Mouse (Mus musculus) cortical plate, adult 2 months (tissue): Measurements from ENCODE around the gene Rai14. TPM values are rescaled to one million over a fixed set of nuclear protein-coding genes. Genes with fewer than 3 reads are reported as not detected.

ENCODE experiments used
- H3K27ac ChIP-seq: fragments of 200-500 bp; 2 replicates; pipeline ENCODE4 v1.5.1; 2012; ENCODE audit warnings: low read length, control low read depth, inconsistent platforms; ENCODE audit not compliant: insufficient read depth
- H3K4me1 ChIP-seq: fragments of 200-500 bp; 2 replicates; pipeline ENCODE4 v1.6.1; 2011; ENCODE audit warnings: low read length; ENCODE audit not compliant: control insufficient read depth, insufficient read depth
- H3K4me3 ChIP-seq: fragments of 200-500 bp; 2 replicates; pipeline ENCODE4 v1.5.1; 2011; ENCODE audit warnings: mild to moderate bottlenecking, low read length, control low read depth; ENCODE audit not compliant: insufficient read depth
- CTCF ChIP-seq: fragments of 200-500 bp; IDR thresholded peaks from 2 replicates; pipeline ENCODE4 v1.5.1; 2011; ENCODE audit warnings: mild to moderate bottlenecking, control low read depth, low read length; ENCODE audit not compliant: insufficient read depth; ENCODE audit errors: extremely low read depth
- POLR2A ChIP-seq: fragments of 200-500 bp; IDR thresholded peaks from 2 replicates; pipeline ENCODE4 v1.6.1; 2011; ENCODE audit warnings: mild to moderate bottlenecking, low read length, control low read depth; ENCODE audit not compliant: insufficient read depth; ENCODE audit errors: extremely low read depth
- polyA plus RNA-seq: library from polyadenylated mRNA; depleted of rRNA; stranded (reverse); fragments of >200 nt; gene quantifications from 2 replicates; pipeline ENCODE4 v1.2.3, GENCODE M21; 2012

Rai14 gene
- polyA plus RNA-seq, 1 experiment, result 8.1 TPM

DNA sequence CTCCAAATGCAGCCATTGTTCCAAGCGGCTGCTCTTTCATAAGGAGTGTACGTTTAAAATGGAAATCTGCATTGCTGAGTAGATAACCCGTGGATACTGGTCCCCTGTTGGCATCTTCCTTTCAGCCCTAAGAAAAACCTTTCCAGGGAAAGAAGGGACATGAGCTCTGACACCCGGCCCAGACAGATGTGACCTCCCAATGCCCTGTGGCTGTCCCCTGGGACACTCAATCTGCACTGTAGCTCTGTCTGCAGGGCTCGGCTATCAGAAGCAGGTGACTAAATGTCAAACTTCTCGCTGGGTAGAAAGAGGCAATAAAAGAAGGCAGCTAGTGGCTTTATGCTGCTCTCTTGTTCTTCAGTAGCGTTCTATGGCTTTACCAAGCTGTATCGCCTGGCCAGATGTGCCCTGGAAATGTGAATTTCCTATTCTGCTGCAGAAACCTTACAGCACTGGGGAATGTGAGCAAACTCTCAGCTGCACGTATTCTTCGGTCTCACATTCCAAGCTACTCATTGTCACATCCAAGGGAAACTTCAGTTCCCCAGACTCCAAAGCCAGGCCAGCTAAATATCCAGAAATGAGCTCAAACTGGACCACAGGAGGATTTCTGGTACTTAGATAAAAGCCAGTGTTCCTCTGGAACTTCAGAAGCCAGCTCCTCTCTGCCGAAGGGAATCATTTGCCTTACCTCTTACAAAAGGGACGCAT, 8.4 kb upstream of the Rai14 start:
- H3K27ac ChIP-seq, result no peak overlapping the region
- no peaks in the 10 kb centered on the region for H3K4me1 ChIP-seq
- TF ChIP-seq CTCF (no peak), POLR2A (no peak)
- H3K4me3 ChIP-seq, result no peak overlapping the region

DNA sequence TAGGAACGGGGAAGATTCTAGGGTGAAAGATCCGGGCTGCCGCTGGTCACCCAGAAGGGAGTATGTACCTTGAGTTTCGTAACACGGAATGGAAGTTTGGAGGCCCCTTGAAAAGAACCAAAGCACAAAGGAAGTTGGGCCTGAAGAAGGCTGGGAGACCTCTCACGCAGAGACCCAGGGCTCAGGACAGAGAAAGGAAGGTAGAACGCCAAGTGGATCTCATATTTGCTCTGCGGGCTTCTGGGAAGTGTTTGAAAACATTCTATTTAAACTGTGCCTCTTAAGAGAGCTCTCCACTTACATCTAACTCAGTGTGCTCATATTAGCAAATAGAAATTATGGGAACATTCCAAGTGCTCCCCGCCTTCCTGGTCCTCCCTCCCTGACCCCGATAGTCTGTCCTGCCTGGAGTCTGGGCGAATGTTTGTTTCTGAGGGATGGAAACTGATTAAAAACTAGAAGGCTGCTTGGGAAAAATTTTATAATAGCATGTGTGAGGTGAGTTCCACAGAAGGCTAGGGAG, 6.9 kb upstream of the Rai14 start:
- no peaks in the 10 kb centered on the region for H3K4me1 ChIP-seq
- H3K4me3 ChIP-seq, result no peak overlapping the region
- H3K27ac ChIP-seq, result no peak overlapping the region
- TF ChIP-seq POLR2A (no peak), CTCF (no peak)

DNA sequence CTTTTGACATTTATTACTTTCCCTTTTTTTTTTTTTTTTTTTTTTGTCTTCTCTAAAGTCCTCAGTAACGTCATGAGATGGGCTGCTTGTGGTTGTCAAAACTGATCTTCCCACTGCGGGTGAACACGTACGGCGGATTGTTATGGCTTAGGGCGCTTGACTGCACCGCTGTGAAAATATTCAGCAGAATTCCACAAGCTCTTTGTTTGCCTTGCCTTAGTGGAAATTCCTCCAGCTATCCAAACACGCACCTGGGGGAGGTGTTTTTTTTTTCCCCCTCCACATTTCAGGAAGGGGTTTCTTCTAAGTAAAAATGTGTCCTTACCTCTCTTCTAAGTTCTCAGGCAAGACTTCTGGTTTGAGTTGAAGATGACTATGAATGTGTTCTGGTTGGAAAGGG, 6.2 kb upstream of the Rai14 start:
- Histone ChIP-seq H3K4me1 (no peaks in the 10 kb centered on the region), H3K27ac (no peak overlapping the region), H3K4me3 (no peak overlapping the region)
- TF ChIP-seq POLR2A (no peak), CTCF (no peak)

DNA sequence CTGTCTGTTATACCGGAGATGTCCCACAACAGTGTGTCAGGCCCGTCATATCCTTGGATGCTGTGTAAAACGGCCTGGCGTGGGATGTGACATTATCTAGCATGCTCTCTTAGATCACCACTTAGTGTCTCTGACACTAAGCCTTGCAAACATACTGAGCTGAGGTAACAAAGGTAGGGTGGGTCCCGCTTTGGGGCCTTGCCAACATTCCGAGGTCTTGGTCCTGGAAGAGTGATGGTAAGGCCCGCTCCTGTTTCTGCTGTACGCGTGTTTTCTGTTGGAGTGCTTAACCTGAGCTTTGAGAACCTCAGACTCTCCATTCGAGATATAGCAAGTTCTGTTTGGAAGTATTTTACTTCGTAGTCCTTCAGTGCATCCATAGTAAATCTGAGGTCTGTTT, 5.8 kb upstream of the Rai14 start:
- Histone ChIP-seq H3K4me1 (no peaks in the 10 kb centered on the region), H3K4me3 (no peak overlapping the region), H3K27ac (no peak overlapping the region)
- TF ChIP-seq POLR2A (no peak), CTCF (no peak)

DNA sequence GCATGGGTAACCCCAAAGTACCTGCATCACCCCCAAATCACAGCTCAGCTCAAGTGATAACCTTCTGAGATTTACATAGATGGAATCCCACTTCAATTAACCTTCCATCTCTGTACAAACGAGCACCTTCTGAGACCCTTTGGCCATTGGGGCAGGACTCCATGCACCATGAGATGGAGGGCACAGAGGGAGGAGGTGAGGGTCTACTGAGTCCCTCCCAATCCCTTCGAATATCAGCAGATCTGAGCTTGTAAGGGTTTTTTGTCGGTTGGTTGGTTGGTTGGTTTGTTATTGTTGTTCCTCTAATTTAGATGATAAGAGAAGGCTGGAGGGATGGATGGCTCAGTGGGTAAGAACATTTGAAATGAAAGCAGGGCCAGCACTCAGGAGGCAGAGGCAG, 5.1 kb upstream of the Rai14 start:
- no peak overlapping the region for H3K4me3 ChIP-seq
- TF ChIP-seq POLR2A (no peak), CTCF (no peak)
- no peak overlapping the region for H3K27ac ChIP-seq
- H3K4me1 ChIP-seq, result no peaks in the 10 kb centered on the region

DNA sequence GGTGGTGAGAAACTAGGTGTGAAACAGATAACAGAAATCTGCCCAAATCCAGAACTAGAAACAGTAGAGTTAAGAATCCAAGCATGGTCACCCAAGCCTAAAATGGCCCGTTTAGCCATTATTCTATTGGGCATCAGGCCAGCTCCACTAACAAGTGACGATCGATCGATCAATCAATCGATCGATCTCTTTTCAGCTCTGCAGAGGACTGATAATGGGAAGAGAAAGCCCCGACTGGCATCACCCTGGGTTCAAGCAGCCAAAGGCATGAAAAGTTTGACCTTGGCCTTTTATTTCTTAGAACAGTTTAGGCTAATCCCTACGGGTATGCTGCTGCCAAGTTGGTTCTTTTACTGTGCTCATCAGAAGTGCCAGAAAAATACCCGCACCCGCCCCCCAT, 4.3 kb upstream of the Rai14 start:
- Histone ChIP-seq H3K4me1 (no peaks in the 10 kb centered on the region), H3K27ac (no peak overlapping the region), H3K4me3 (no peak overlapping the region)
- no peak for TF ChIP-seq CTCF
- no peak for TF ChIP-seq POLR2A

DNA sequence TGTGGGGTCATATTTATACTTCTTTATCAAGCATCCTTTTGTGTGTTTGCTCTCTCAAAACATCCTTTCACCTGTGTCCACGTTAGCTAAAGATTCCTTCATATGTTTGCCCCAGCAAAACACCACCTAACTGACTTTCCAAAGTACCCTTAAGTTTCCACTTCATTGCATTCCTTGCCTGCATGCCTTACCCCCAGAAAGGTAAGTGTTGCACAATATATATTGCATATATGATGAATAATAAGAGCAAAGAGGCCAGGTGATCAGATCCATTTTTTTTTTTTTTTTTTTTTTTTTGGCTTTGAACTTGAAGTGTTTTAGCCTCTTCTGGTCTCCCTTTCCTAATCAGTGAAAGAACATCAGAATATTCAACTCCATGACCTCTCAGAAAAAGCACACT, 2.9 kb upstream of the Rai14 start:
- TF ChIP-seq CTCF (no peak), POLR2A (no peak)
- Histone ChIP-seq H3K4me1 (no peaks in the 10 kb centered on the region), H3K27ac (no peak overlapping the region), H3K4me3 (no peak overlapping the region)

DNA sequence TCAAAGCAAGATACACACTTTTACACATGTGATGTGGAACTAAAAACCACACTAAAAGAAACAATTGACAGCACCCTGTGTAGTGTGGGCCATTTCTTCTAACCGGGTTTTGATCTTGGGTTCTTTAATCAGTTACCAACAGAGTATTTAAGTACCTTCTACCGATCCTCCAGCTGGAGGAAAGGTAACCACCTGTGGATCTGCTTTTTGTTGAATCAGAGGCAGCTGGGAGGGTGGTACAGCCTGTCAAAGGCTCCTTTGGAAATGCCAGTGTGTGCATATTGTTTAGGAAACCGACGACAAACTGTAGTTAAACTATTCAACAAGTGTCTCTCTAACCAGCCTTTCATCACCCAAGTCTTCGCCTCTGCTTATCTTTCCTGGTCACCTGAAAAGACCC, 1.5 kb upstream of the Rai14 start:
- no peak for TF ChIP-seq POLR2A
- TF ChIP-seq CTCF, result no peak

DNA sequence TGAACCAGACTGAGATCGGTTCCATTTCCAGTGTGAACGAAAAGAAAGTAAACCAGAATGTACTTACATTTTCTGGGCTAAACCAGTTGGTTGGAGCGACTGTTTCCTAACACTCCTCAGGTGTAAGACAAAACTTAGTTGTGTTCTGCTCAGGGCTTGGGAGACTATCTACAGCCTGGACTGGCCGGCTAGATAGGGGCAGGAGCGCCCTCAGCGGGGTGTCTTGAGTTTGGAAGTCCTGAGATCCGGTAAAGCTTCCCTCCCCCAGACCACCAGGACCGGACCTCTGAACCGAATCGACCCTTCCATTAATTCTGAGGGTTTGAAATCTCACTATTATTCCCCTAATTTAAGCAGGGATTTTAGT, 698 bp upstream of the Rai14 start:
- Histone ChIP-seq H3K27ac (peak overlapping the region; percentile 38), H3K4me3 (peak overlapping the region; percentile 48), H3K4me1 (no peaks in the 10 kb centered on the region)
- TF ChIP-seq CTCF (no peak), POLR2A (no peak)

More for the DNA sequence above, 1.5 kb upstream of the Rai14 start:
- Histone ChIP-seq H3K4me1 (no peaks in the 10 kb centered on the region), H3K27ac (no peak overlapping the region), H3K4me3 (no peak overlapping the region)

DNA sequence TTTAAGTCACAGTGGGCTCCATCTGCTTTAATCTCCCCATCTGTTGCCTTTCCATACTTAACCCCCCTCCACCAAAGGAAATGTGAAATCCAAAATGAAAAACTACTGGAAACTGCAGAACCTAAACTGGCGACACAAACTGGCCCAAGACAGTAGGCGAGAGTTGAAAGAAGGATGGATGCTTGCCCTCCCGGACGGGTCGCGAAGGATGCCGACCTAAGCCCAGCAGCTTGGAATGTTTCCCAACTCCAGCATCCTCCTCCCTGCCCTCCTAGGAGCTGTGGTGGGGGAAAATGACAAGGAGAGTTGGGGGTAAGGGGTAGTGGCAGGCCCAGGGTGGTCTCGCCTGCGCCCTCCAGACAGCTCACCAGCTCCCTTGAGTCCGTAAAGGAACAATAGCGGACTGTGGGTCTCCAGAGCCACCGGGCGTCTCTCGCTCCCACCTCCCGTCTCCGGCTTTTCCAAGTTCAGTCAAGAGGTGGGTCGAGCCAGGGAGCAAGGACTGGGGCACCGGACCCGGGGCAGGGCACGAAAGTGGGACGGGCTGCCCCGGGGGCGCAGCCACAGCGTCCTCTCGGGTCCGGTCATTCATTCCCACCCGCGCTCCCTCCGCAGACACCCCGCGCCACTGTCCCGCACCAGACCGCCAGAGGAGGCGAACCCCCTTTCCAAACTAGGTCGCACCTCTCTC, 653 bp downstream of the Rai14 start:
- TF ChIP-seq CTCF, result no peak
- no peak for TF ChIP-seq POLR2A
- H3K27ac ChIP-seq, result peak overlapping the region; percentile 80; the same call in 1 of the 2 replicates

More for the DNA sequence above, 653 bp downstream of the Rai14 start:
- Histone ChIP-seq H3K4me3 (peak overlapping the region; percentile 48), H3K4me1 (no peaks in the 10 kb centered on the region)
